Mouse (Mus musculus) T-helper 17 cell (primary cell): Measurements from ENCODE around the gene Zxdc.

ENCODE experiments used
- in situ Hi-C, 2 experiments: fragments of 300-600 bp; cut with MboI, MseI; formaldehyde crosslinking; loops; 1 replicate in 1 of 2; 2 replicates in 1 of 2; pipeline ENCODE4 v1.15.1; 2025; ENCODE audit warnings: high pct_unique_total_duplicates in 2 of 2

Gene Zxdc

DNA sequence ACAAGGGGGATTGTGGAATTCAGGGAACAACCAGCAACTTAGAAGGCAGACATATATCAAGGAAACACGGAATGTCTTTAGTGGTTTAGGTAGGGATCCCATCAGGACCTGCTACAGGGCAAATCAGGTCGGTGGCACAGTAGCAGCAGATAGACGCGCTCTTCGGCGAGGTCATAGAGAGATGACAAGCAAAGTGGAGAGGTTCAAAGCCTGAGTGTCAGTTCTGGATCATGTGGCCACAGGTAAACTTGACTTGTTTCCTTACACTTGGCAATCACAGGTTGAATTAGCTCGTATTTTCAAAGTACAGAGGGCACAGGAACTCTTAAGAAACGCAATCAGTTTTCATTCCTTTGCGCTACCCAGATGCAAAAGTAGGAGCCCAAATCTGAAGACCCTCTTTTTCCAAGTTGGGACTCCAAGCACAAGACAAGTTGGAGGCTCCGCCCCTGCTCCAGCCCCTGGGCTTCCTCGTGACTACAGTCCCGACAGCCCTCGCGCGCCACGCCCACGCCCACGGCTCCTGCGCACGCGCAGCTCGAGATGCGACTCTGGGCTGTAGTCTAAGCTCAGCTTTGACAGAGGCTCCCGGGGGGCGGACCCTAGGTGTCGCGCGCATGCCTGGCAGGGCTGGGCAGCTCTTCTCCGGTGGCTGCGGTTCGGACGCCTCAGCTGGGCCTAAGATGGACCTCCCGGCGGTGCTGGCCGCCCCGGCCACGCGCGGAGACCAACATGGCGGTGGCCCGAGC lies at the start of gene Zxdc:
Gene Zxdc (plus strand): TSS at position 517 of the 749 bp plus-strand sequence.
- in situ Hi-C loops, result loop anchor here in 1 of 2 experiments (25.0 kb wide), 2 partner anchors 1457 to 1818 kb away; partner anchors contain the start of genes Mrps25 and Tpra1

DNA sequence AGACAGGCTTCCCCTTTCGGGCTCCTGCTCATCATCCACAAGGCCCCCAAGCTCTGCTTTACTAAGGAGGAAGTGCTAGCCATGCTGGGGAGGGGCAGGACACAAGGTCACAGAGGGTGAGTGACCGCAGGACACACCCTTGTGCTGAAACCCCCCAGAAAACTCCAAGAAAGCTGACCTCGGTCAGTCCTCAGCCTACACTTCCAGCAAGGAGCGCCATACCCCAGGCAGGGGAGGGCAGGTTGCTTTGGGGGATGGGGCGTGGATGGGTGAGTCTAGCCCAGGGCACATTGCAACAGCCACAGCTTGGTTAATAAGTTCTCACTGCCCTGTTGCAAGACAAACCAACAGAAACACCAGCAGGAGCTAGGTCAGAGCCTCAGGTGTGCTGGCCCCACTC lies 48.9 kb upstream of the Zxdc start:
- in situ Hi-C loops, result loop anchor here in 1 of 2 experiments (10.0 kb wide), 1 partner anchor 636 kb away; no protein-coding TSS in a partner anchor

DNA sequence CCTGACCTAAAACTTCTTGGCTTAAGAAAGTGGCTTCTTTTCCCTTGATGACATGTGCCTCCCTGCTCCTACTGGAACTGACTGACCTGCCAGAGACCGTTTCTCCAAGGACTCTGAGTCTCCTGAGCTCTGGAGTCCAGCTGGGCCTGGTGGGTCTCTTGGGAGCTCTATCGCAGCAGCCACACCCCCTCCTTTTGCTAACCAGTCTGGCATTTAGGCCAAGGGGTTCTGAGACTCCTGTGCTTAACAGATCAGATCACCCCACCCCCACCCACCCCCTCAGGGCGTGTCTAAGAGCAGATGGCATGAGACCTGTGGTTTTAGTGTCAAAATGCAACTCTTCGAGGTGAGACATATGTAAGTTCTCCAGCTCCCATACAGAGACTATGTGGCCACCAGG lies 47.5 kb upstream of the Zxdc start:
- in situ Hi-C loops, result loop anchor here in 1 of 2 experiments (10.0 kb wide), 1 partner anchor 637 kb away; no protein-coding TSS in a partner anchor

DNA sequence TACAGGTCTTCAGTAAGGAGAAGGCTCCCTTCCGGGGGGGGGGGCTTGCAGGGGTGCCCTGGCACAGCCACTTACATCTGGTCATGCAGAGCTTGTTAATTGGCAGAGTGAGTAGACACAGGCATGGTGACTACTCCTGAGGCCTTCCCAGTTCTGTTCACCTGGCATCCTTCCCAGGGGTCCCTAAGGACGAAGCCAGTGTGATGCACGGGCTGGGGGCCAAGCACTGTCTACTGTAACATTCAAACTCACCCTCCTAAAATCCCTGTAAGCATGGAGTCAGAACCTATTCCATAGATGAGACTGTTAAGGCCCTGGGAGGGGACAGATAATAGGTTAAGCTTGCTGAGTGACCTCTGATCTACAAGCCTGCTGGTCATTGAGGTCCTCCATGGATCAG lies 45.3 kb upstream of the Zxdc start:
- in situ Hi-C loops, result loop anchor here in 1 of 2 experiments (10.0 kb wide), 1 partner anchor 639 kb away; no protein-coding TSS in a partner anchor

DNA sequence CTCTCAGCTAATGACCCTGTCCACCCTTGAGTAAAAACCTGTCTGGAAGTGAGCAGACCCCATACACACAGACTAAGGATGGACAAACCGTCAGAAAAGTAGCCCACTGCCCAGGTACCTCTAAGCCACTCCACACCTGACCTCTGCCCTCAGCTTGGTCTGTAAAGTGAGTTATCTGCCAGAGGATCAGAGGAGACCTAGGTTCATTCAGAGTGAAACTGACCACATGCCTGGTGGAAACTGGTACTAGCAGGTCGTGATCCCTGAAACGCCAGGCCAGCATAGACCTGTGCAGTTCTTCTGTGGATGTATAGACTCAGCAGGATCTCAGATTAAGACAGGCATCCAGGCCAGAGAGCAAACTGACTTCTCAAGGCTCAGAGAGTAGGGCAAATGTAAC lies 44.8 kb upstream of the Zxdc start:
- in situ Hi-C loops, result loop anchor here in 1 of 2 experiments (10.0 kb wide), 1 partner anchor 640 kb away; no protein-coding TSS in a partner anchor

DNA sequence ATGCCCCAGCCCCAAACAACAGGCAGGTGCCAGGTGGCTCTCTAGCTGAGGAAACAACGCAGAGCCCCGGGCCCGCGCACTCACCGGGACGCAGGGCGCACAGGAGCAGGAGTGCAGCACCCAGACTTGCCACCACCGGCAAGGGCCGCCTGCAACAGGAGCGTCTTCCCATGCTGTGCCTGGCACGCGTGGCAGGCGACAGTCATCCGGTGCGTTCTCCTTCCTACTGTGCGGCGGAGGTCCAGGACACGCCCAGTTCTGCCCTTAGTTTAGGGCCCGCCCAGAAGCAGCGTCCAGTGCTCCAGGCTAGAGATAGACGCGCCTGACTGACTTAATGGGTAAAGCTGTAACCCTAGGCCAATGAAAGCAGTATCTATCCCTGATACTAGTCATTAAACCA lies 44.3 kb upstream of the Zxdc start, which contains the start of gene Chst13:
Gene Chst13 (minus strand): TSS at position 195 of the 400 bp plus-strand sequence.
- in situ Hi-C loops, result loop anchor here in 1 of 2 experiments (10.0 kb wide), 1 partner anchor 640 kb away; no protein-coding TSS in a partner anchor

DNA sequence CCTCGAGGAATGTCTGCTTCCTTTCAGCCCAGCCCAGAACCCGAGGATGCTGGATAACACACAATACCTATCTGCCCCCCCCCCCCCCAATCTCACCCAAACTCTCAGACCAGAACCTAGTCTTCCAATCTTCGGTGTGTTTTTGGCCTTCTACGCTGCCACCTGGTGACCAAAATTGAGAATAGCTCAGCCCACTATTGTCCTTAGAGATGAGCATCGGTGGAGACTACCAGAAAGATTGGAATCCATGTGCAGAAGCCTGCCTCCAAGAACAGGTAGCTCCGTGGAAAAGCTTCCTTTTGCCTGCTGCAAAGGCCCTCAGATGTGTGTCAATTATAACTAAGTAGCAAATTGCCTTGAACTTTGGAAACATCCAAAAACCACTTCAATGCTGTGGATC lies 41.6 kb upstream of the Zxdc start:
- in situ Hi-C loops, result loop anchor here in 1 of 2 experiments (10.0 kb wide), 1 partner anchor 643 kb away; no protein-coding TSS in a partner anchor

DNA sequence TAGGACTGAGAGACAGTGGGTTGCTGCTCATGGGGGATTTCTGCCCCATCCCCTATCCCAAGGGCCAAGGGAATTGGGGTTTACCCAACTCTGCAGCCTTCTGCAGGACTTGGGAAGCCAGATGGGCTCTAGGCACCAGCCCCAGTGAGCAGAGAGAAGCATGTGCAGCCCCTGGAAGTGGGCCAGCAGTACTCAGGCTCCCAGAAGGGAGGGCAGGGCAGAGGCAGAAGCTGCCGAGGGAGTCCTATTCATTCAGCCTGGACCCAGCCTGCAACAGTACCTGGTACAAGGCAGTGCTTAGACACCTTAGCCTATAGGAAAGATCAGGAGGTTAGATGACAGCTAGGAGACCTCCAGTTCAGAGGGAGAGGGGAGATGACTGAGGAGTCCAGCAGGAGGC lies 39.3 kb upstream of the Zxdc start:
- in situ Hi-C loops, result loop anchor here (5.0 to 10.0 kb wide), 2 partner anchors 645 to 648 kb away; no protein-coding TSS in a partner anchor

DNA sequence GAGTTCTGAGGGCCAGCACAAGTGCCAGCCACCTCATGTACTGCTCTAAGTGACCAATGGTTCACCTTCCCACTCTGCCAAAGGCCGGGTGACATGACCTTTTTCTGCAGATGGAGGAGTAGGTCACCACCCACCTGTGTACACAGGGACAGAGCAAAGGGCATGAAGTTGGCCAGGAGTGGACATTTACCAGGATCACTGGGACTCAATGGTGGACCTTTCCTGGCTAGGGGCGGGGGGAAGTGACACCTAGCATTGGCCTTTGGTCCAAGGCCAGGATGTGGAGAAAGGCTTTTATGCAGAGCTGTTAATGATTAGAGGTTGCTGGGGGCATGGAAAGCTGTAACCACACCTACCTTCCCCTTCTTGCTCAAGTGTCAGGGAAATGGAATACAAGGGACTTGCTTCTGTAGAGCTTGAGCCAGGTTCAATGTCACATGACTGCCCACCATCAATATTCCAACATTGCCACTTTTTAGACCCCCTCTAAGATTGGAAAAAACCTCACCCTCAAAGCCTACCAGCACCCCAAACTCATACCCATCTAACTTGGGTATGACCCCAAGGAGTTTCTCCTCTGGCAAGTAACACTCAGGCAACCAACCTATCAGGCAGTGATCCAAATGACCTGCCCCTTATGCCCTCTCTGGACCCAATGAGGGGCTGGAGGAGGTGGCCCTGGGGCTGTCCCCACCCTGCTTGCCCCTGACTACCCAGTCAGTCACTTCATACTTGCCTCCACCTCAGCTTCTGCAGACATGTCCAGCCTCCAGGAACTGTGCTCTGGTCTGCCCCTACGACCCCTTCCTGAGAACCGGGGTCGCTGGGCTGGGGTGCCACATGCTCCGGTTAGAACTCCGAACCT lies 36.5 kb upstream of the Zxdc start, which contains the start of gene Uroc1:
Gene Uroc1 (plus strand): TSS at position 724 of the 865 bp plus-strand sequence.
- in situ Hi-C loops, result loop anchor here in 1 of 2 experiments (5.0 kb wide), 1 partner anchor 650 kb away; no protein-coding TSS in a partner anchor

DNA sequence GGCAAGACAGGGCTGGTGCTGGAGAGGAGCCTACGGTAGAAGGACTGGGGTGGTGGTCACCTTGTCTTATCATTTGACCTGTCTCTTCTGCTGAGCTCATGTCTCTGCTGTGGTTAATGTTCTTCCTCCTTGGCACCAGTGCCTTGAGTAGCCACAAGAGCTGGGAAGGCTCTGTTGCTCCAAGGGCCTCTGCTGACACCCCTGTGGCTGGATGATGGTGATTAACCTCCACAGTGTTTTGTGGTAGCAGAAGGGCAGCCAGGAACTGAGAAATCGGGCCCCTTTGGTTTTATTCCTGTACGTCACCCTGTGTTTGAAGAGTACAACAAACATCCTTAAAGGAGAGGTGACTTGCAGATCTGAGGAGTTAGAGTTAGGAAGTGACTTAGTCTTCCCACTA lies 35.0 kb upstream of the Zxdc start:
- in situ Hi-C loops, result loop anchor here in 1 of 2 experiments (5.0 kb wide), 1 partner anchor 652 kb away; no protein-coding TSS in a partner anchor

DNA sequence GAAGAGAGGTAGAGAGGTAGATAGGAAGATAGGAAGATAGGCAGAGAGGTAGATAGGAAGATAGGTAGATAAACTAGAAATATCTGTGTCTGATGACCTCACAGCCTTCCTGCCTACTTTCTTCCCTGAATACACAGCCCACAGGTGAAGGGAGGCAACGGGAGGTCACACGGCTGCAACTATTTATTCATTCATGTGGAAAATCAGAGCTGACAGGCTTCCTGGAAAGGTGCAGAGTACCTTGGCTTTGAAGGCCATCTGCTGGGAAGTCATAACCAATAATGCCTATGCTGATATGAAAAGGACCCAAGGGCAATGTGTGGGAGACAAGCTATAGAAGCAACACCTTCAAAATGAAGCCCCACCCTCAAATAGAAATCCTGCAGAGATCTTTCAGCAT lies 26.9 kb upstream of the Zxdc start:
- in situ Hi-C loops, result no loop called here

DNA sequence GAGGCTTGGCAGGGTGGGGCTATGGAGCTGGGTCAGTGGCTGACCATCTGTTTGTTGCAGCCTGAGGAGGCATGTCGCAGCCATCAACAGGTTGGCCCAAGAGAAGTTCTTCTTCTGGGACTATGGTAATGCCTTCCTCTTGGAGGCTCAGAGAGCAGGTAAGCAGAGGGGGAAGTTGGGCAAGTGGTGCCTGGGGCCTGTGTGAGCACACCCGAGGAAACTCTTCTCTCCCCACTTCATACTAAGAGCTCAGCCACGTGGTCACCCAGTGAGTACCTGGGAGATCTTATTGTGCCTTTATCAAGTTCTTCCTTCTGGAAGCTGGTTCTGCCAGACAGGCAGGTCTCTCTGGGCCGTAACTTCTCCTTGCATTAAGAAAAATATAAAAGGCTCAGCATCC lies 22.1 kb upstream of the Zxdc start:
- in situ Hi-C loops, result no loop called here

DNA sequence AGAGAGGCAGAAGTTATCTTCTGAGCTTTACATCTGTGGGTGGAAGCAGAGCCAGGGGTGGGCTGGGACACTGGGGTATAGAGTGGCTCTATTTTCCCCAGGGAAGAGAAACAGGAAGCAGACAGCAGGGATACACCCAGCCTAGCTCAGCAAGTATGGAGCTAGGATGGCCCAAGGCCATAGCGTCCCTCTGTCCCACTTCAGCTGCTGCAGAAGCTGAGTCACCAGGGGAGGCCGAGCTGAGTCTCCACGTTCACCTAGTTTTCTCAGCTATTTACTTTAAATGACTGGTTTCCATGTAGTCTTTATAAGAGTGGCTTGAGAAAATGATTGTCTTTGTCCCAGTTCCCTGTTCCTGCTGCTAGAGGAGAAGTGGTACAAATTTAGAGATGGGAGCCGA lies 20.8 kb upstream of the Zxdc start:
- in situ Hi-C loops, result no loop called here

DNA sequence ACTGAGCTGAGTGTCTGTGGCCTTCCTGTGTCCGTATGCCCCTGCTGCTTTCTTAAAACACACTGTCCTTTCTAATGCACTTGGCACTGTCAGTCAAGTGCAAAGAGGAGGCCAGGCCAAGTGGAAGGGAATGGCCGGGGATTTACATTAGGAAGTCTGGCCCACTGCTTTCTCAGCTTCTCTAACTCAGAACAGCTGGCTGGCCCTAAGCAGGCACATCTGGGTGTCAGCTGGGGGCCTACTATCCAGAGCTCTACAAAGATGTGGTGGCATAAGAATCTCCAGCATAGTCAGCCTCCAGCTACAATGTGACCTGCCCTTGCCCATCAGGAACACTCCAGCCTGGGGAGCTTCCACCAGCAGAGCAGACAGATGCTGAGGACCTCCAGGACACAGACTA lies 19.3 kb upstream of the Zxdc start:
- in situ Hi-C loops, result loop anchor here in 1 of 2 experiments (25.0 kb wide), 2 partner anchors 1438 to 1837 kb away; partner anchors contain the start of genes Mrps25 and Tpra1

DNA sequence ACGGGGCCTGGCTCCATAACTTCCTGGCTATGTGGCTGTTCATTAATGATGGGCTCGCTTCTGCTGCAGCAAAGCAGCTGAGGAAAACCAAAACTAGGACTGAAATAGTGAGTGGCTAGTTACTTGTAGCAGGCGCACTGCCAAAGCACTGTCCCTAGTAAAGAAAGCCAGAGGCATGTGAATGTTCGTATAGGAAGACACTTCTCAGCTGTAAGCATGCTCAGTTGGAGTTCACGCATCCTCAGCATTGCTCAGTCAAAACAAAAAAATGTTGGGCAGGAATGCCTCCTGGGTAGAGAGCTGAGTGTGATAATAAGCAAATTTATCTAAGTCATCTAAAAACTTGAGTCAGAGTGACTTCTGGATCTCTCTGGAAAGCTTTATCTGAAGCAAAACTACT lies 11.2 kb upstream of the Zxdc start:
- in situ Hi-C loops, result loop anchor here in 1 of 2 experiments (25.0 kb wide), 2 partner anchors 1446 to 1829 kb away; partner anchors contain the start of genes Mrps25 and Tpra1

DNA sequence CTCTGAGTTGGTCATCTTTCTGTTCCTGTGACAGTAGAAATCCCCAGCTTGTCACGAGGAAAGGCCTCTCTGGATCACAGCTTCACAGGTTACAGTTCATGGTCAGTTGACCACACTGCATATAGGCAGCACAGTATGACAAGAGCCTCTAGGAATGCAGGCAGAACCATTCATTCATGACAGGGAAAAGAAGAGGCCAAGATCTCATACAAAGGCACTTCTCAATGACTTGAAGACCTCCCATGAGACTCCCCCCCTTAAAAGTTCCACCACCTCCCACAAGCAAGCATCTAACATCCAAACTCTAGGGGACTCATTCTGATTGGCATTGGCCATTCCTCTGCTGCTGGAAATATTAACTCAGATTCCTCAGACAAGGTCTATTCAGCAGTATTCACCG lies 9.8 kb upstream of the Zxdc start:
- in situ Hi-C loops, result loop anchor here in 1 of 2 experiments (25.0 kb wide), 2 partner anchors 1447 to 1828 kb away; partner anchors contain the start of genes Mrps25 and Tpra1

DNA sequence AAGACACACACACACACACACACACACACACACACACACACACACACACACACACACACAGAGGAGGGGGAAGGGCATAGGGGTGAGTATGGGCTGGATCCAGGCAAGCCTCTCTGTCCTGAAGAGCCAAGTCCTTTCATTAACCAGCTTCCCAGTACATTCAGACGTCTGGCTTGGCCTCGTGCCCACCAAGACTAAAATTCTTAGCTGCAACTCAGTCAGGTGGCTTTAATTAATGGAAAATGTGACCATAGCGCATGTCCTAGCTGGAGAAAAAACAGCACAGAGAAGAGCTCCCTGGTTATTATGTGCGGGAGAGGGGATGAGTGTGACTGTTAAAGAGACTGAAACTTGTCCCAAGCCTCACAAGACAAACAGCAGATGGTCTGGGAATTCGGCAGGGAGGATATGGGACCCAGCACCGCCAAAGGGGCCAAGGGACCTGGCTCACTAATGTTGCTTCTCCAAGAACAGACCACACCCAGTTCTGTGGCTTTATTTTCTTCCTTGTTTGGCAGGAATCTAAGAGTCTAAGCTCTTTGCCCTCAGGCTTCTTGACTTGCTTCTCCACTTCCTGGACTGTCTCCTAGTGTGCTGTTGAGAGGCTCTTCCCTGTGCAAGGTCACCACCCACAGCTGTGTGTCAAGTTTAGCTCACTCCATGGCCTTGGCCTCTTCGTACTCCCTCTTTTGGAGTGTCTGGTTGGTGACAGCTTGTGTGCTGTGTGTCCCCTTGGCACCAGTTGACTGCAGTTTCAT lies 9.1 kb upstream of the Zxdc start:
- in situ Hi-C loops, result loop anchor here in 1 of 2 experiments (25.0 kb wide), 2 partner anchors 1448 to 1827 kb away; partner anchors contain the start of genes Mrps25 and Tpra1

DNA sequence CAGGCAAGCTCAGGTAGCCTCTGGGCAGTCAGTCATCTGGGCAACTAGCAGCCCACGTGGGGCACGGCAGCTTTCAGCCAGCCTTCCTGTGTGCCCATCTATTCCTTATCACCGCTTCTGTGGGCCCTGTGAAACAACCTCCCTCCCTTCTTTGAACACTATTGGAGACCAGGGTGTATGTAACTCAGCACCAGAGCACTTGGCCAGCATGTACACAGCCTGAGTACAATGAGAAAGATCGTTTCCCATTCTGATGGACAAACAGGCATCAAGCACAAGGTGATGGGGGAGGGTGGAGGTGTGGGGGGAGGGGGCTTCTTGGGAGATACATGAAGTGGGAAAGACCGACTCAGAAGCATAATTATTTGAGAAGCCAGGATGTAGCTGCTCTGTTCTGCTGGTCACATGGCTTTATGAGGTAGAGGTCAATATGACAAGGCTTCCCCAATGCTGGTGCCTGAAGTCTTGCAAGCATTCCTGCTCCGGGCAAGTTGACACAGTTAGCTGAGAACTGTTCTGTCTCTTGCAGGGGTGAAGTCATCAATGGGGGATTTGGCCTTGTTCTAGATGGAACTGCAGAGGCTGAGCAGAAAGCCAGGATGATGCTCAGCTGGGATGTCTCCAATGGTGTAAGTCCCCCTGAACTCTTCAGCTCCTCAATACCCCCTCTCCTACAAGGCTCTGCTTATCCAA lies 8.2 kb upstream of the Zxdc start:
- in situ Hi-C loops, result loop anchor here in 1 of 2 experiments (25.0 kb wide), 2 partner anchors 1449 to 1826 kb away; partner anchors contain the start of genes Mrps25 and Tpra1

DNA sequence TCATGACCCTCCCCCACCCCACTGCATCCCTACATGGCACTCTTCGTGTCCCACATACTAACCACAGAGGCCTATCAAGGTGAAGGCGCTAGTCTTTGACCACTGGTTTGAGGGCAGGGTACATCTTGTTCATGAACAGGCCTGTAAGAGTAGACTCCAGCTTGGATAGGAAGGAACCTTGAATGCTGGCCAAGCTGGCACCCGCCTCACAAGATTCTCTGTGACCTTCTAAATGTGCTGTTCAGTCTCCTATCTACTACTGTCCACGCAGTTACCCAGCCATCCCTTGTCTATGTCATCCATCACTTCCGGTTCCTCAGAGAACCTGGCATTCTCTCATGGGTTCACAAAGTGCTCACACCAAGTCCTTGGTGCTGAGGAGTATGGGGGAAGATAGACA lies 6.0 kb upstream of the Zxdc start:
- in situ Hi-C loops, result loop anchor here in 1 of 2 experiments (25.0 kb wide), 2 partner anchors 1451 to 1824 kb away; partner anchors contain the start of genes Mrps25 and Tpra1
